Mouse (Mus musculus) heart, adult 2 months (tissue): ENCODE data around the gene Arrdc2.

Experiments
- CTCF ChIP-seq: fragments of 200-600 bp; IDR thresholded peaks from 2 replicates; pipeline ENCODE4 v1.8.1; 2022; ENCODE audit warnings: antibody characterized with exemption, mild to moderate bottlenecking, moderate library complexity
- EP300 ChIP-seq: fragments of 200-500 bp; IDR thresholded peaks from 2 replicates; pipeline ENCODE4 v1.6.1; 2011; ENCODE audit warnings: low read depth, low read length, control low read depth; ENCODE audit not compliant: insufficient read depth
- POLR2A ChIP-seq: fragments of 200-500 bp; IDR thresholded peaks from 2 replicates; pipeline ENCODE4 v1.6.1; 2011; ENCODE audit warnings: mild to moderate bottlenecking, low read depth, low read length, control low read depth; ENCODE audit not compliant: insufficient read depth

- no peak for TF ChIP-seq CTCF
- TF ChIP-seq POLR2A: no peak
- TF ChIP-seq EP300: no peak
These were observed 38.4 kb downstream of the Arrdc2 start for GRCm38 (mm10) chr8:70801156-70801555.
